Mouse (Mus musculus) 416B (cell line): ENCODE measurements at regions not wholly inside any gene's neighbourhood (a gene's known extent, or its start where the extent isn't known, plus 50 kb on each side); places are given as distances from the start of the nearest gene placed in this dataset.

Experiments
- DNase-seq: peaks from one replicate; pipeline ENCODE4 v3.0.0; 2011; ENCODE audit warnings: low read depth

GRCm38 (mm10) chr11:22644010-22644625 is 132.2 kb downstream of the Tmem17 start:
- no peak for DNase-seq

DNA sequence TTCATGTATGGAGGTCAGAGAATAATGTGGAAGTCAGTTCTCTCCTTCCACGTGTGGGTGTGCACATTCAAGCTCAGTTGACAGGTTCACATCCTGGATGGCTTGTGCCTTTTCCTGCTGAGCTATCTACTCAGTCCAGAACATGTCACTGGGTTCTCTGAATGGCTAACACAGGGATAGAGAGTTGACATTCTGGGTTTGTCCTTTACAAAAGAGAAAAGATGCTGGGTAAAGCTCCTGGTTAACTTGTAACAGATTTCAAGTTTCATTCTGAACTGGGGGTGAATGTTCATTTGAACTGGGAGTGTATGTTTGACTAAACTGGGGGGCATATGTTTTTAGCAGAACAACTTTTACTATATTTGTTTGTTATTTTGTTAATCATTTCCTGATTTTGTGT is 133.0 kb downstream of the Tmem17 start:
- DNase-seq, result no peak

GRCm38 (mm10) chr11:22646192-22646936 is 134.5 kb downstream of the Tmem17 start:
- DNase-seq, result peak; percentile 27

GRCm38 (mm10) chr11:22648275-22648674 is 136.4 kb downstream of the Tmem17 start:
- DNase-seq, result no peak

GRCm38 (mm10) chr11:22650771-22651170 is 138.9 kb downstream of the Tmem17 start:
- DNase-seq, result no peak

DNA sequence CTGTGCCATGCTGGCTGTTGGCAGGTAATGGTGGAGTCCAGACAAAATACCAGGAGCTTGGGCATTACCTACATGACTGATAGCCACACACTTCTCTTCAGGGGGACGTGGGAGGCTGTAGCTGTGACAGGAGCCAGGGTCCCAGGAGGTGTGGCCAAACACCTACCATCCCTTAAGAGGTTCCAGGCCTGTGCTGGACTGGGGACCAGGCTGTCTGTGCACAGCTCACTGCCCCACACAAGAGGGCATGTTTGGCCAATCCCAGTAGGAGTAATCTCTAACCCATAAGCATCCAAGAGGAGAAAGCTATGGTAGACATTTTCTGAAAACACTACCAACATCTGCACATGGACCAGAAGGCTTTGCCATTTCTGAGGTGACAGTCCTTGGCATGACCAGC is 139.4 kb downstream of the Tmem17 start:
- no peak for DNase-seq

DNA sequence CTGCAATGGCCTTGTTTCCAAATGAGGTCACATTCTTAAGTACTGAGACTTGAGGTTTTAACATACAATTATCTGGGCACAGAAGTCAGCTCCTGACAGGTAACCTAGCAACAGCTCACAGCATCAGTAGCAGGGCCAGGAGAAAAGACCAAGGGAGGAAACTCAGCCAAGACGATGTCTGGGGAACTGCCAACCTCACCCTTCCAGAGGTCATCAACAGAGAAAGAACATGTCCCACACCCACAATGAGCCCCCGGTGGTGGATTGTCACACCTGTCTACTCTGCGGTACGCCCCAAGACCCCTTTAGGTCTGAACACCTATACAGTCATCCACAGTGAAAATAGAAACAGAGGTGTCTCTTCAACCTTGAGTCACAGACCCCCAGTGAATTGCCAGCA is 140.0 kb downstream of the Tmem17 start:
- DNase-seq, result no peak

- DNase-seq, result peak; percentile 83
Measured at GRCm38 (mm10) chr11:22652931-22653330, 141.0 kb downstream of the Tmem17 start.

- no peak for DNase-seq
Measured at GRCm38 (mm10) chr11:22653366-22653765, 141.5 kb downstream of the Tmem17 start.

DNA sequence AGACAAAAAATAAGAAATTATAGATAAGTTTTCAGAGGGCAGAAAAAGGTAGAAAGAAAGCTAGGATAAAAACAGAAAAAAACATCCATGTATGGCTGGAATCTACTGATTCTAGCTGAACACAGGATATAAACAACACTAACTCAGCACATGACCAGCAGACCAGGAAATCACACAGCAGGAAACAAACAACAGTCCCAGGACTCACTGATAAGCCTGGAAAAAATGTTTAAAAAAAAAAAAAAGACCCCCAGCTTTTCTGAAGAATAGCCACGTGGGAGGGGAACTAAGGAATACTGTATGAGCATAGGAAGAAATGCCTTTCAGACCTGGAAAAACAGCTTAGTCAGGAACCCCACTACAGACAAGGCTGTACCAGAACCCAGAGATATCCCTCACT is 145.7 kb downstream of the Tmem17 start:
- DNase-seq, result no peak

DNA sequence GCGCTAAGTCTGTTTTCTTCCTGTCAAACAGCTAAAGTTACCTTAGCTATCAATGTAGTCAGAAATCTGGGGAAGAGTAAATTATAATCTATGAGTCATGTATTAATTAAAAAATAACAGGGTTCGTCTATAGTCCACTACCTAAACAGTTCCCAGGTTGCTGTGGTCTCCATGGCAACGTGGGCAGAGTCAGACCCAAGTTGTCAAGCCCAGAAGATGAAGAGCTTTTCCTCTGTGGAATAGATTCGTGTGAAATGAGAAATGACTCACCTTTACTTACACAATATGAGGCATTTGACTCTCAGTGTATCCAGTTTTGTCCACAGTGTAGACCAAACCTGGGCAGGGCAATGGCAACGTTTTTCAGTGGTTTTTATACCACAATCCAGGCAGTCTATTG is 149.2 kb downstream of the Tmem17 start:
- DNase-seq, result no peak

DNA sequence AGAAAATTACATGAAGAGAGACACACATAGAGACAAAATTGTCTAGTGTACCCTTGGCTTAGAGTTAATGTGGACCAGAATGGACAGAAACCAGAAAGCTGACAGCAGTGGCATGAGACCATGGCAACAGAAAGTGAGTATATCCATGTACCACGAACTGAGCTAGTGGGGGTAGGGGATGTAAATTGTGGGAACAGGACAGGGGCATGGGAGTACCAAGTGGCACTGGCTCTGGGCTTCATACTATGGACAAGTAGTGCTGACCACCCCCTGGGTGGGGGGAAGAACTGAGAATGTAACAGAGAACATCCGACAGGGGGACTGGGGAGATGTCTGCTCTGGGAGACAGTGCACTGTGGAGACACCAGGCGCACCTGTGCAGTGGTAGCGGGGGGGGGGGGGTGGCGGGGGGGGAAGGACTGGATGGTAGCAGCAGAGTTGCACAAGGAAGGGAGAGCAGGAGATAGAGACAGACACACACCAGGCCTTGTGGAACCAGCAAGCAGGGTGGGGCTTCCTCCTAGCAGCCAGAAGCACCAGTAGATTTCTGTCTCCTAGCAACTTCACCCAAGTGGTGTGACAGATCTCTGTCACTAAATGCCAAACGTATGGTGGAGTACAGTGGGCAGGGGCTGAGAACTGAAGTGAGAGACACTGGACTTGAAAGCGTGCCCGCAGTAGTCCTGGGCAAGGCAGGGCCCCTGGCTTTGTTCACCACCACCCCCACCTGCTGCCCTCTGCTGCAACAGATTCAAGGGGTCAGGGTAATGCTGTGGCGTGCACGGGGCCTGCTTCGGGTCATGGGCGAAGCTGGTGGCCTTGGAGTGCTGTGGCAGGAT is 150.0 kb downstream of the Tmem17 start:
- DNase-seq, result no peak

GRCm38 (mm10) chr11:22665978-22666377 is 154.1 kb downstream of the Tmem17 start:
- peak; percentile 69 for DNase-seq

GRCm38 (mm10) chr11:22666378-22666777 is 154.5 kb downstream of the Tmem17 start:
- DNase-seq, result no peak

GRCm38 (mm10) chr11:22668220-22668619 is 156.3 kb downstream of the Tmem17 start:
- no peak for DNase-seq

DNA sequence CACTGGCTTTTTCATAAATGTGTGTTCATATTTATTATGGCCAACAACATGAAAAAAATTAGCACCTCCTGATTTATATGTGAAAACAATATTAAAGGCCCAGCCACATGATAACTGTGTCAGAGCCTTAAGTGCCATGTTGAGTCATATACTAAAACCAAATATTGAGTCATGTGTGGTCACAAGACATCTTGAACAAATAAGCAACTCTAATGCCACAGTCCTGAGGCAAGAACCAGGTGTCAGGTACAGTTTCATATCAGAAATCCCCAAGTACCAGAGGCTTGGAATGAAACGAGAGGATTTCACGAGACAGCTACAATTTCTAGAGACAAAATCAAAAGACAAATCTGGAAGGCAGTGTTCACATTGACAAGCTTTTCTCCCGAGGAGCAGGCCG is 157.4 kb downstream of the Tmem17 start:
- peak; percentile 61 for DNase-seq

GRCm38 (mm10) chr11:22671791-22672490 is 160.1 kb downstream of the Tmem17 start:
- DNase-seq, result no peak

- peak; percentile 79 for DNase-seq
Measured at GRCm38 (mm10) chr11:22675047-22675446, 163.2 kb downstream of the Tmem17 start.

GRCm38 (mm10) chr11:22675754-22676153 is 163.9 kb downstream of the Tmem17 start:
- no peak for DNase-seq

DNA sequence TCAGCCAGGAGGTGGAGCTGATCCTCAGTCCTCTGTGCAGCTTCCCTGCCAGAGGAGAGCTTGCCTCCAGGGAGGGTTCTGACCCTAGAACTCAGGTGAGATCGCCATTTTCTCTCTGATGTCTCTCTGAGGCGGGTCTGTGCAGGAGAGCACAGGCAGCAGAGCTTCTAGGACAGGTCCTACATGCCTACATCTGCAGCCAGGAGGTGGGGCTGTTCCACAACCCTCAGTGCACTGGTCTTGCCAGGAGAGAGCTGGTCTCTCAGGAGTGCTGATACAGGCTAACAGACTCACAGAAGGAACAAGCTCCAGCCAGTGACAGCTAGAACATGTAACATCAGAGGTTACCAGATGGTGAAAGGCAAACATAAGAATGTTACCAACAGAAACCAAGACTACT is 165.4 kb downstream of the Tmem17 start:
- peak; percentile 77 for DNase-seq

DNA sequence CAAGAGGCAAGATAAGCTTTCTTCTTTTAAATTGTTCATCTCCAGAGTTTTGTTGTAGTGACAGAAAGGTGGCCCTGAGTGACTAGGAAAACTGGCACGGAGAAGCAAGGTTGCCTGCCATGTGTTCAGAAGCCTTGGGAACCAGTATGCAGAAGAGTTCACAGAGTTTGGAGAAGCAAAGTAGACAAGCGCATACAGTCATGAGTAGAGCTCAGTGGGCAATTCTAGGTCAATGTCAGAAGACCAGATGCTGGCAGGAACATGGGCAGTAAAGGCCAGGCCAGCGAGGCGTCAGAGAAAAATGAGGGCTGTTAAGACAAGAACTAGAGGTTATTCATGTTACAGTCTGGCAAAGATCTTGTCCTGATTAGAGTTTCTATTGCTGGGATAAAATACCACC is 172.7 kb downstream of the Tmem17 start:
- no peak for DNase-seq

DNA sequence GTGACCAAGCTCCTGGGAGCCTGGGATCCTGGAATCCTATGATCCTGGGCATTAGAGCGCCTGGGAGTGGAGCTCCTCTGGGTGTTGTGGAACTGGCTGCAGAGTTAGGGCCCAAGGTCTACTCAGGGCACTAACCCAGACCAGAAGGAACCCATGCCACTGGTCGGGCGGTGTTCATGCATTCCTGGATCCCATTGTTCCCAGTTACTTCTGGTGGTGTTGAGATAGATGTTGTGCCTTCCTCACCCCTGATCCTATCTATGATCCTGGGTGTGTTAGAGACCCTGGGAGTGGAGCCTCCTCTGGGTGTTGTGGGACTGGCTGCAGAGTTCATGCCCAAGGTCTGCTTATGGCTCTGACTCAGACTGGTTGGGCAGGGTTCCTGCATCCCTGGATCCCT is 169.9 kb downstream of the B3gnt2 start:
- no peak for DNase-seq
